Mouse (Mus musculus): Measurements from ENCODE around the gene Mrps34. TPM values are rescaled to one million over a fixed set of nuclear protein-coding genes. Genes with fewer than 3 reads are reported as not detected.
"Not testable (repeated sequence)": the region's sequence is repeated elsewhere in the genome, so short reads cannot be mapped to it uniquely, and the experiment has no call there.

Gene Mrps34
- polyA plus RNA-seq, 1 experiment from 2014 or later = 85.6 TPM

GRCm38 (mm10) chr17:24933163-24933562, 38.2 kb downstream of the Mrps34 start:
- H3K4me3 ChIP-seq (ENCODE audit: low read depth, low read length) = no peak overlapping the region
- no peaks in the 10 kb centered on the region for H3K9me3 ChIP-seq (ENCODE audit: control insufficient read depth, low read depth, low read length)
- H3K36me3 ChIP-seq (ENCODE audit: control insufficient read depth, insufficient read depth, low read length) = no peaks in the 10 kb centered on the region
- H3K27ac ChIP-seq (ENCODE audit: low read length) = no peak overlapping the region
- no peak overlapping the region for H3K4me2 ChIP-seq (replicated peaks; ENCODE audit: low read depth, low read length)
- 78% methylated on average over 4 of the region's 4 CpGs for WGBS
- no peak for ATAC-seq (ENCODE audit: insufficient number of reproducible peaks, insufficient read depth, low FRiP score, low read depth)
- no peaks in the 10 kb centered on the region for H3K27me3 ChIP-seq (ENCODE audit: control insufficient read depth, insufficient read depth, low read length)
- no peak overlapping the region for H3K9ac ChIP-seq (replicated peaks; ENCODE audit: low read depth, low read length)
- peaks cover 15% of the 10 kb centered on the region for H3K4me1 ChIP-seq (ENCODE audit: control insufficient read depth, insufficient read depth, low read length)

- no peaks in the 10 kb centered on the region for H3K27me3 ChIP-seq (ENCODE audit: control insufficient read depth, insufficient read depth, low read length)
- no peak overlapping the region for H3K27ac ChIP-seq (ENCODE audit: low read length)
- peaks cover 15% of the 10 kb centered on the region for H3K4me1 ChIP-seq (ENCODE audit: control insufficient read depth, insufficient read depth, low read length)
- no peaks in the 10 kb centered on the region for H3K36me3 ChIP-seq (ENCODE audit: control insufficient read depth, insufficient read depth, low read length)
- no peak for ATAC-seq (ENCODE audit: insufficient number of reproducible peaks, insufficient read depth, low FRiP score, low read depth)
- H3K9ac ChIP-seq (replicated peaks; ENCODE audit: low read depth, low read length) = 0 out of 2 replicates have a peak overlapping the region, but pooled peaks have one; percentile 54
- no peaks in the 10 kb centered on the region for H3K9me3 ChIP-seq (ENCODE audit: control insufficient read depth, low read depth, low read length)
- peak overlapping the region; percentile 58 for H3K4me2 ChIP-seq (replicated peaks; ENCODE audit: low read depth, low read length)
- WGBS = 72% methylated on average over 4 of the region's 4 CpGs
- H3K4me3 ChIP-seq (ENCODE audit: low read depth, low read length) = peak overlapping the region; percentile 65; the same call in 1 of the 2 replicates
These were observed 40.0 kb downstream of the Mrps34 start for GRCm38 (mm10) chr17:24934926-24935325.

- Histone ChIP-seq H3K9ac (replicated peaks; ENCODE audit: low read depth, low read length) (peak overlapping the region; percentile 54), H3K4me1 (ENCODE audit: control insufficient read depth, insufficient read depth, low read length) (peaks cover 15% of the 10 kb centered on the region), H3K4me2 (replicated peaks; ENCODE audit: low read depth, low read length) (peak overlapping the region; percentile 58), H3K9me3 (ENCODE audit: control insufficient read depth, low read depth, low read length) (no peaks in the 10 kb centered on the region), H3K36me3 (ENCODE audit: control insufficient read depth, insufficient read depth, low read length) (no peaks in the 10 kb centered on the region), H3K27me3 (ENCODE audit: control insufficient read depth, insufficient read depth, low read length) (no peaks in the 10 kb centered on the region), H3K27ac (ENCODE audit: low read length) (no peak overlapping the region), H3K4me3 (ENCODE audit: low read depth, low read length) (peak overlapping the region; percentile 65)
- ATAC-seq (ENCODE audit: insufficient number of reproducible peaks, insufficient read depth, low FRiP score, low read depth) = no peak
These were observed 40.8 kb downstream of the Mrps34 start for GRCm38 (mm10) chr17:24935666-24936065.

GRCm38 (mm10) chr17:24936259-24937237, 41.6 kb downstream of the Mrps34 start, which contains the start of gene Mapk8ip3:
TSS of gene Mapk8ip3 (minus strand) at chr17:24936977.
- ATAC-seq (ENCODE audit: insufficient number of reproducible peaks, insufficient read depth, low FRiP score, low read depth) = peak; percentile 97
- H3K27ac ChIP-seq (ENCODE audit: low read length) = peak within 1 kb of the TSS; percentile 58; the same call in 1 of the 2 replicates
- H3K4me1 ChIP-seq (ENCODE audit: control insufficient read depth, insufficient read depth, low read length) = peaks cover 15% of the 10 kb centered on the region
- under 1% methylated on average over 78 of the region's 78 CpGs for WGBS
- peak within 1 kb of the TSS; percentile 58 for H3K4me2 ChIP-seq (replicated peaks; ENCODE audit: low read depth, low read length)
- H3K4me3 ChIP-seq (ENCODE audit: low read depth, low read length) = peak within 1 kb of the TSS; percentile 65
- H3K36me3 ChIP-seq (ENCODE audit: control insufficient read depth, insufficient read depth, low read length) = no peaks in the 10 kb centered on the region; the same call in 1 of the 2 replicates
- H3K27me3 ChIP-seq (ENCODE audit: control insufficient read depth, insufficient read depth, low read length) = no peaks in the 10 kb centered on the region
- H3K9ac ChIP-seq (replicated peaks; ENCODE audit: low read depth, low read length) = peak within 1 kb of the TSS; percentile 54
- no peaks in the 10 kb centered on the region for H3K9me3 ChIP-seq (ENCODE audit: control insufficient read depth, low read depth, low read length)

- ATAC-seq (ENCODE audit: insufficient number of reproducible peaks, insufficient read depth, low FRiP score, low read depth) = no peak
- peak overlapping the region; percentile 54; the same call in 1 of the 2 replicates for H3K9ac ChIP-seq (replicated peaks; ENCODE audit: low read depth, low read length)
- peak overlapping the region; percentile 58; the same call in 1 of the 2 replicates for H3K27ac ChIP-seq (ENCODE audit: low read length)
- H3K4me2 ChIP-seq (replicated peaks; ENCODE audit: low read depth, low read length) = peak overlapping the region; percentile 46
- 44% methylated on average over 6 of the region's 6 CpGs for WGBS
- H3K4me1 ChIP-seq (ENCODE audit: control insufficient read depth, insufficient read depth, low read length) = peaks cover 15% of the 10 kb centered on the region
- no peaks in the 10 kb centered on the region for H3K27me3 ChIP-seq (ENCODE audit: control insufficient read depth, insufficient read depth, low read length)
- H3K36me3 ChIP-seq (ENCODE audit: control insufficient read depth, insufficient read depth, low read length) = no peaks in the 10 kb centered on the region; the same call in 1 of the 2 replicates
- peak overlapping the region; percentile 65 for H3K4me3 ChIP-seq (ENCODE audit: low read depth, low read length)
- no peaks in the 10 kb centered on the region for H3K9me3 ChIP-seq (ENCODE audit: control insufficient read depth, low read depth, low read length)
These were observed 42.4 kb downstream of the Mrps34 start for GRCm38 (mm10) chr17:24937266-24937665.

GRCm38 (mm10) chr17:24942453-24942852, 47.5 kb downstream of the Mrps34 start:
- H3K9me3 ChIP-seq (ENCODE audit: control insufficient read depth, low read depth, low read length); H3K4me3 ChIP-seq (ENCODE audit: low read depth, low read length); ATAC-seq (ENCODE audit: insufficient number of reproducible peaks, insufficient read depth, low FRiP score, low read depth); H3K27ac ChIP-seq (ENCODE audit: low read length); H3K4me1 ChIP-seq (ENCODE audit: control insufficient read depth, insufficient read depth, low read length); H3K27me3 ChIP-seq (ENCODE audit: control insufficient read depth, insufficient read depth, low read length); H3K4me2 ChIP-seq (replicated peaks; ENCODE audit: low read depth, low read length); H3K9ac ChIP-seq (replicated peaks; ENCODE audit: low read depth, low read length): not testable (repeated sequence)
- peaks cover 27% of the 10 kb centered on the region for H3K36me3 ChIP-seq (ENCODE audit: control insufficient read depth, insufficient read depth, low read length)
- WGBS = 9% methylated on average over 2 of the region's 2 CpGs

GRCm38 (mm10) chr17:24943036-24943435, 48.1 kb downstream of the Mrps34 start:
- WGBS = 86% methylated on average over 7 of the region's 7 CpGs
- H3K36me3 ChIP-seq (ENCODE audit: control insufficient read depth, insufficient read depth, low read length) = peaks cover 33% of the 10 kb centered on the region
- ATAC-seq (ENCODE audit: insufficient number of reproducible peaks, insufficient read depth, low FRiP score, low read depth) = no peak
- H3K27me3 ChIP-seq (ENCODE audit: control insufficient read depth, insufficient read depth, low read length) = no peaks in the 10 kb centered on the region
- no peaks in the 10 kb centered on the region for H3K4me1 ChIP-seq (ENCODE audit: control insufficient read depth, insufficient read depth, low read length)
- no peak overlapping the region for H3K9ac ChIP-seq (replicated peaks; ENCODE audit: low read depth, low read length)
- no peak overlapping the region for H3K4me3 ChIP-seq (ENCODE audit: low read depth, low read length)
- no peak overlapping the region for H3K4me2 ChIP-seq (replicated peaks; ENCODE audit: low read depth, low read length)
- H3K27ac ChIP-seq (ENCODE audit: low read length) = no peak overlapping the region
- H3K9me3 ChIP-seq (ENCODE audit: control insufficient read depth, low read depth, low read length) = no peaks in the 10 kb centered on the region

GRCm38 (mm10) chr17:24943589-24943988, 48.7 kb downstream of the Mrps34 start:
- not testable (repeated sequence) for H3K4me1 ChIP-seq (ENCODE audit: control insufficient read depth, insufficient read depth, low read length); H3K27ac ChIP-seq (ENCODE audit: low read length); H3K9me3 ChIP-seq (ENCODE audit: control insufficient read depth, low read depth, low read length); H3K9ac ChIP-seq (replicated peaks; ENCODE audit: low read depth, low read length); H3K4me2 ChIP-seq (replicated peaks; ENCODE audit: low read depth, low read length); H3K4me3 ChIP-seq (ENCODE audit: low read depth, low read length); H3K27me3 ChIP-seq (ENCODE audit: control insufficient read depth, insufficient read depth, low read length); ATAC-seq (ENCODE audit: insufficient number of reproducible peaks, insufficient read depth, low FRiP score, low read depth)
- peaks cover 38% of the 10 kb centered on the region for H3K36me3 ChIP-seq (ENCODE audit: control insufficient read depth, insufficient read depth, low read length)
- WGBS = 92% methylated on average over 1 of the region's 1 CpGs

All from stomach, embryonic 14.5 days (tissue).